Mouse (Mus musculus) MEL (cell line): ENCODE measurements around the gene Zfp507. TPM values are rescaled to one million over a fixed set of nuclear protein-coding genes. Genes with fewer than 3 reads are reported as not detected.

Experiments used
- DNase-seq: peaks from one replicate; pipeline ENCODE4 v3.0.0; 2011; ENCODE audit warnings: low read depth, low spot score
- H3K27ac ChIP-seq: 2 replicates; pipeline ENCODE4 v1.5.1; 2012; ENCODE audit warnings: low read depth, mild to moderate bottlenecking, control low read depth, low read length, moderate library complexity; ENCODE audit not compliant: control insufficient read depth
- H3K27me3 ChIP-seq, 2 experiments: fragments of 150-350 bp in 1 of 2; sonication (generic) in 1 of 2; 2 replicates each; pipeline ENCODE4 v1.6.1; 2012; ENCODE audit warnings: low read length in 2 of 2, mild to moderate bottlenecking in 2 of 2, improper control_type of control experiment in 1 of 2, moderate library complexity in 1 of 2; ENCODE audit not compliant: insufficient read depth in 2 of 2, control insufficient read depth in 1 of 2
- H3K36me3 ChIP-seq, 2 experiments: 2 replicates each; pipeline ENCODE4 v1.6.1; 2012 to 2014; ENCODE audit warnings: low read length in 2 of 2, improper control_type of control experiment in 1 of 2, inconsistent platforms in 1 of 2, mild to moderate bottlenecking in 1 of 2; ENCODE audit not compliant: insufficient read depth in 2 of 2, control insufficient read depth in 1 of 2
- H3K4me1 ChIP-seq, 2 experiments: fragments of 150-350 bp in 1 of 2; sonication (generic) in 1 of 2; 2 replicates each; pipeline ENCODE4 v1.6.1; 2012; ENCODE audit warnings: low read length in 2 of 2, improper control_type of control experiment in 1 of 2, mild to moderate bottlenecking in 1 of 2; ENCODE audit not compliant: insufficient read depth in 2 of 2, control insufficient read depth in 1 of 2
- H3K4me3 ChIP-seq, 2 experiments: fragments of 150-350 bp in 1 of 2; sonication (generic) in 1 of 2; 2 replicates each; pipeline ENCODE4 v1.5.1; 2012; ENCODE audit warnings: low read depth in 2 of 2, low read length in 2 of 2, mild to moderate bottlenecking in 2 of 2, moderate library complexity in 2 of 2, control low read depth in 1 of 2, improper control_type of control experiment in 1 of 2; ENCODE audit not compliant: control insufficient read depth in 1 of 2, insufficient read depth in 1 of 2
- H3K79me2 ChIP-seq: 2 replicates; pipeline ENCODE4 v1.6.1; 2012; ENCODE audit warnings: mild to moderate bottlenecking, low read length, moderate library complexity; ENCODE audit not compliant: control insufficient read depth, poor library complexity, insufficient read depth
- H3K9ac ChIP-seq: 2 replicates; pipeline ENCODE4 v1.6.1; 2012; ENCODE audit warnings: low read depth, mild to moderate bottlenecking, control low read depth, low read length, moderate library complexity; ENCODE audit not compliant: control insufficient read depth, poor library complexity, severe bottlenecking
- H3K9me3 ChIP-seq: fragments of 150-350 bp; sonication (generic); replicated peaks from 2 replicates; pipeline ENCODE4 v1.6.1; 2012; ENCODE audit warnings: mild to moderate bottlenecking, low read length, improper control_type of control experiment, moderate library complexity; ENCODE audit not compliant: insufficient read depth
- BHLHE40 ChIP-seq: IDR thresholded peaks from 2 replicates; pipeline ENCODE4 v1.6.1; 2012; ENCODE audit warnings: low read depth, mild to moderate bottlenecking, inconsistent platforms, low read length, improper control_type of control experiment, borderline replicate concordance
- E2F4 ChIP-seq: IDR thresholded peaks from 2 replicates; pipeline ENCODE4 v1.6.1; 2011; ENCODE audit warnings: low read depth, low read length, improper control_type of control experiment, borderline replicate concordance
- EP300 ChIP-seq, 2 experiments: IDR thresholded peaks; 2 replicates each; pipeline ENCODE4 v1.6.1; 2011; ENCODE audit warnings: improper control_type of control experiment in 2 of 2, low read length in 2 of 2, low read depth in 1 of 2, mild to moderate bottlenecking in 1 of 2
- ETS1 ChIP-seq: IDR thresholded peaks from 2 replicates; pipeline ENCODE4 v1.6.1; 2012; ENCODE audit warnings: low read depth, mild to moderate bottlenecking, inconsistent platforms, low read length, improper control_type of control experiment, moderate library complexity
- GABPA ChIP-seq: IDR thresholded peaks from 2 replicates; pipeline ENCODE4 v1.6.1; 2012; ENCODE audit warnings: low read depth, mild to moderate bottlenecking, inconsistent platforms, low read length, improper control_type of control experiment, moderate library complexity
- GATA1 ChIP-seq: IDR thresholded peaks from 2 replicates; pipeline ENCODE4 v1.6.1; 2011; ENCODE audit warnings: low read depth, low read length, improper control_type of control experiment
- HCFC1 ChIP-seq: IDR thresholded peaks from 2 replicates; pipeline ENCODE4 v1.6.1; 2012; ENCODE audit warnings: low read depth, mild to moderate bottlenecking, inconsistent platforms, low read length, improper control_type of control experiment, moderate library complexity
- JUND ChIP-seq: IDR thresholded peaks from 2 replicates; pipeline ENCODE4 v1.6.1; 2011; ENCODE audit warnings: low read depth, mild to moderate bottlenecking, improper control_type of control experiment, low read length
- MAX ChIP-seq: IDR thresholded peaks from 2 replicates; pipeline ENCODE4 v1.6.1; 2011; ENCODE audit warnings: low read length, improper control_type of control experiment
- MXI1 ChIP-seq: IDR thresholded peaks from 2 replicates; pipeline ENCODE4 v1.6.1; 2011; ENCODE audit warnings: mild to moderate bottlenecking, low read depth, low read length, improper control_type of control experiment
- MYB ChIP-seq: IDR thresholded peaks from 2 replicates; pipeline ENCODE4 v1.6.1; 2011; ENCODE audit warnings: mild to moderate bottlenecking, low read depth, low read length, improper control_type of control experiment
- NRF1 ChIP-seq: IDR thresholded peaks from 2 replicates; pipeline ENCODE4 v1.6.1; 2014; ENCODE audit warnings: low read depth, mild to moderate bottlenecking, inconsistent platforms, low read length, improper control_type of control experiment, moderate library complexity; ENCODE audit not compliant: poor library complexity, insufficient read depth, severe bottlenecking
- POLR2AphosphoS5 ChIP-seq: IDR thresholded peaks from 2 replicates; pipeline ENCODE4 v1.6.1; 2012; ENCODE audit warnings: low read depth, borderline replicate concordance, mild to moderate bottlenecking, inconsistent platforms, low read length, moderate library complexity, mixed read lengths
- RAD21 ChIP-seq: IDR thresholded peaks from 2 replicates; pipeline ENCODE4 v1.6.1; 2011; ENCODE audit warnings: mild to moderate bottlenecking, low read depth, low read length, improper control_type of control experiment
- RCOR1 ChIP-seq: IDR thresholded peaks from 2 replicates; pipeline ENCODE4 v1.6.1; 2012; ENCODE audit warnings: low read depth, mild to moderate bottlenecking, inconsistent platforms, low read length, improper control_type of control experiment
- SIN3A ChIP-seq: IDR thresholded peaks from 2 replicates; pipeline ENCODE4 v1.6.1; 2012; ENCODE audit warnings: low read length, improper control_type of control experiment, inconsistent platforms
- SMC3 ChIP-seq: IDR thresholded peaks from 2 replicates; pipeline ENCODE4 v1.6.1; 2011; ENCODE audit warnings: low read depth, low read length, improper control_type of control experiment
- TBP ChIP-seq: IDR thresholded peaks from 2 replicates; pipeline ENCODE4 v1.8.0; 2011; ENCODE audit warnings: low read depth, low read length, improper control_type of control experiment
- TCF12 ChIP-seq: IDR thresholded peaks from 2 replicates; pipeline ENCODE4 v1.6.1; 2014; ENCODE audit warnings: low read depth, mild to moderate bottlenecking, inconsistent platforms, low read length, improper control_type of control experiment, moderate library complexity
- USF1 ChIP-seq: IDR thresholded peaks from 2 replicates; pipeline ENCODE4 v1.6.1; 2014; ENCODE audit warnings: low read depth, mild to moderate bottlenecking, inconsistent platforms, low read length, improper control_type of control experiment, moderate library complexity
- USF2 ChIP-seq, 2 experiments: IDR thresholded peaks; 2 replicates each; pipeline ENCODE4 v1.6.1; 2011 to 2012; ENCODE audit warnings: improper control_type of control experiment in 2 of 2, low read length in 2 of 2, borderline replicate concordance in 1 of 2, inconsistent platforms in 1 of 2, low read depth in 1 of 2, mild to moderate bottlenecking in 1 of 2; ENCODE audit not compliant: insufficient read depth in 1 of 2
- ZC3H11A ChIP-seq: IDR thresholded peaks from 2 replicates; pipeline ENCODE4 v1.6.1; 2012; ENCODE audit warnings: low read depth, mild to moderate bottlenecking, inconsistent platforms, low read length, improper control_type of control experiment
- ZKSCAN1 ChIP-seq: IDR thresholded peaks from 2 replicates; pipeline ENCODE4 v1.6.1; 2012; ENCODE audit warnings: low read depth, mild to moderate bottlenecking, inconsistent platforms, low read length, improper control_type of control experiment, moderate library complexity
- ZMIZ1 ChIP-seq: IDR thresholded peaks from 2 replicates; pipeline ENCODE4 v1.6.1; 2012; ENCODE audit warnings: low read depth, mild to moderate bottlenecking, inconsistent platforms, low read length, improper control_type of control experiment, moderate library complexity
- ZNF384 ChIP-seq: IDR thresholded peaks from 2 replicates; pipeline ENCODE4 v1.6.1; 2012; ENCODE audit warnings: low read depth, mild to moderate bottlenecking, inconsistent platforms, low read length, improper control_type of control experiment
- polyA plus RNA-seq, 2 experiments: library from polyadenylated mRNA; stranded (reverse) in 1 of 2; unstranded in 1 of 2; fragments of >175 nt in 1 of 2; fragments of >200 nt in 1 of 2; gene quantifications; 2 replicates each; pipeline versions ENCODE4 v1.2.1 to v1.2.4; 2012; ENCODE audit warnings: low replicate concordance in 2 of 2, low read depth in 1 of 2; ENCODE audit not compliant: insufficient read length in 2 of 2, insufficient read depth in 1 of 2, missing spikeins in 1 of 2
- total RNA-seq: library from RNA; depleted of rRNA; stranded (reverse); fragments of 300-350 nt; gene quantifications from 2 replicates; pipeline ENCODE4 v1.2.3, GENCODE M21; 2012

Zfp507 gene
- total and polyA plus RNA-seq, 3 experiments = 16.4 to 67.2 (median 17.7) TPM

DNA sequence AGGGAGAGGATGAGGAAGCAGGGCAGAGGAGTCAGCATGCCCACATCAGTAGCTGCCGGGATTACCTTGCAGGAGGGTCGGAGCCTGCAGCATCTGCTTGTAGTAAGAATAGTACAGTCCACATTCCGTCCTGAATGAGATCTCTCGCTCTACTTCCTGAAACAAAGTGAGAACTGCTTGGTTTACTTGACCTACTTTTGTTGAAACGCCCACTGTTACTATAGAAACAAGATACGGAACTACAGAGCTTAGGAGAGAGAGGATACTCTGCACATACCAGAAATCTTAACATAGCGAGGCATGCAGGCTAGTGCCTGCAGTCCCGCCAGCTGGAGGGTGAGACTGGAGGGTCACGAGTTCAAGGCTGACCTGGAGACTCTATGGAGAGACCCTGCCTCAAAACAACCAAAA, 73.2 kb downstream of the Zfp507 start:
- H3K9me3 ChIP-seq = no peaks in the 10 kb centered on the region
- no peak overlapping the region for H3K4me3 ChIP-seq
- H3K9ac ChIP-seq = no peak overlapping the region
- H3K36me3 ChIP-seq = no peaks in the 10 kb centered on the region
- H3K79me2 ChIP-seq = no peaks in the 10 kb centered on the region
- no peak for TF ChIP-seq MXI1
- no peak for TF ChIP-seq MYB
- no peak for TF ChIP-seq EP300 (IDR thresholded peaks at IDR 0.05; ENCODE audit: low read depth in 1 of 2, low read length in 2 of 2)
- no peak for TF ChIP-seq BHLHE40
- no peak for TF ChIP-seq HCFC1
- no peak for TF ChIP-seq JUND
- no peak for TF ChIP-seq TBP
- no peak for TF ChIP-seq ZC3H11A
- no peak for TF ChIP-seq RCOR1
- no peak for TF ChIP-seq USF1
- TF ChIP-seq GABPA = no peak
- no peak for TF ChIP-seq SIN3A
- no peak for TF ChIP-seq ETS1
- no peak for TF ChIP-seq MAX
- no peak for TF ChIP-seq RAD21
- TF ChIP-seq TCF12 = no peak
- TF ChIP-seq POLR2AphosphoS5 = no peak
- TF ChIP-seq USF2 (IDR thresholded peaks at IDR 0.05; ENCODE audit: borderline replicate concordance in 1 of 2, insufficient read depth in 1 of 2, low read depth in 1 of 2, low read length in 2 of 2) = no peak
- no peak for TF ChIP-seq ZKSCAN1
- TF ChIP-seq NRF1 = no peak
- peak; percentile 18 for DNase-seq
- no peaks in the 10 kb centered on the region for H3K4me1 ChIP-seq
- H3K27me3 ChIP-seq = no peaks in the 10 kb centered on the region
- H3K27ac ChIP-seq = no peak overlapping the region

DNA sequence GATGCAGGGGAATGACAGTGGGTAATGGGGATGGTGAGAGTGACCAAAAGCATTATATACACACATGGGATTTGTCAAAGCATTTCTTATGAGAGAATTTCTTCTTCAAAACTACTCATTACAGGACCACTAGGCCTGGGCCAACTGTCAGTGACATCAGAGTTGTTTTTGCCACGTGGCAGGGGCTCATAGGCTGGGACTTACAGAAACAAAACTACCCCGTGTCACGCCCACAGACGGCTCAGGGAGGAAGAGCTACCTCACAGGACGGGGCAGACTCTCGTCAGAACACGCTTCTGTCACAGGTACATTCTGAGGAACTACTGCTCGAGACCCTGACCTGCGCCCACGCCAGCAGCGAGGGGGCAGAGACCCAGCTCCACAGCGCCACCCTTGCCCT, 74.4 kb downstream of the Zfp507 start:
- no peaks in the 10 kb centered on the region for H3K79me2 ChIP-seq
- H3K9ac ChIP-seq = no peak overlapping the region
- H3K36me3 ChIP-seq = no peaks in the 10 kb centered on the region
- no peak overlapping the region for H3K4me3 ChIP-seq
- no peaks in the 10 kb centered on the region for H3K27me3 ChIP-seq
- no peak for DNase-seq
- no peaks in the 10 kb centered on the region for H3K4me1 ChIP-seq
- TF ChIP-seq SMC3 (no peak), E2F4 (no peak), GATA1 (no peak), NRF1 (no peak), ZNF384 (no peak), ZMIZ1 (no peak), ETS1 (no peak)
- TF ChIP-seq, all 39 proteins: peak for 0
- Histone ChIP-seq H3K9me3 (no peaks in the 10 kb centered on the region), H3K27ac (no peak overlapping the region)
